Mouse (Mus musculus) heart, embryonic 13.5 days (tissue): Measurements from ENCODE around the gene Krtap5-3. TPM values are rescaled to one million over a fixed set of nuclear protein-coding genes. Genes with fewer than 3 reads are reported as not detected.
"Not testable (repeated sequence)": the region's sequence is repeated elsewhere in the genome, so short reads cannot be mapped to it uniquely, and the experiment has no call there.

Source experiments
- ATAC-seq: fragments of 200-750 bp; cut with Nextera tagmentation; 2 replicates; pipeline ENCODE4 v1.8.0; 2017; ENCODE audit warnings: moderate TSS enrichment; ENCODE audit not compliant: insufficient number of reproducible peaks, low FRiP score, low TSS enrichment; ENCODE audit errors: extremely low read depth
- H3K27ac ChIP-seq: fragments of 300-500 bp; sonication (generic); replicated peaks from 2 replicates; pipeline ENCODE4 v1.5.1; 2015; ENCODE audit warnings: moderate library complexity, mild to moderate bottlenecking, inconsistent platforms
- H3K27me3 ChIP-seq: fragments of 300-500 bp; sonication (generic); replicated peaks from 2 replicates; pipeline ENCODE4 v1.6.1; 2015; ENCODE audit warnings: mild to moderate bottlenecking, inconsistent platforms
- H3K36me3 ChIP-seq: fragments of 300-500 bp; sonication (generic); 2 replicates; pipeline ENCODE4 v1.6.1; 2015; ENCODE audit warnings: mild to moderate bottlenecking, inconsistent platforms
- H3K4me1 ChIP-seq: fragments of 300-500 bp; sonication (generic); 2 replicates; pipeline ENCODE4 v1.6.1; 2015; ENCODE audit warnings: inconsistent platforms
- H3K4me2 ChIP-seq: fragments of 300-500 bp; sonication (generic); 2 replicates; pipeline ENCODE4 v1.6.1; 2015; ENCODE audit warnings: inconsistent platforms, mild to moderate bottlenecking, moderate library complexity
- H3K4me3 ChIP-seq: fragments of 300-500 bp; sonication (generic); 2 replicates; pipeline ENCODE4 v1.5.1; 2015; ENCODE audit warnings: moderate library complexity, mild to moderate bottlenecking, inconsistent platforms
- H3K9ac ChIP-seq: fragments of 300-500 bp; sonication (generic); 2 replicates; pipeline ENCODE4 v1.6.1; 2015; ENCODE audit warnings: inconsistent platforms, mild to moderate bottlenecking, moderate library complexity
- H3K9me3 ChIP-seq: fragments of 300-500 bp; sonication (generic); 2 replicates; pipeline ENCODE4 v1.6.1; 2016; ENCODE audit warnings: inconsistent platforms
- WGBS: fragments of 180-500 bp; shearing (Covaris S2); methylation state at CpG from one replicate; pipeline ENCODE4 v1.1.7; 2015; ENCODE audit warnings: mixed read lengths; 5-methylcytosine and 5-hydroxymethylcytosine counted together
- polyA plus RNA-seq: library from polyadenylated mRNA; unstranded; fragments of >200 nt; fragmentation: Nextera tagmentation; extraction: Ambion mirVana; gene quantifications from 2 replicates; pipeline ENCODE4 v1.2.1, GENCODE M21; 2015

Gene Krtap5-3
- polyA plus RNA-seq, 1 experiment from 2014 or later, result not detected

GRCm38 (mm10) chr7:142198748-142199147, 2.4 kb upstream of the Krtap5-3 start:
- no peak overlapping the region for H3K9ac ChIP-seq
- 0 out of 2 replicates have a peak, but pooled peaks cover 5% of the 10 kb centered on the region for H3K27me3 ChIP-seq
- H3K4me3 ChIP-seq, result no peak overlapping the region
- no peaks in the 10 kb centered on the region for H3K36me3 ChIP-seq
- WGBS, result 67% methylated on average over 2 of the region's 2 CpGs
- no peak overlapping the region for H3K4me2 ChIP-seq
- no peaks in the 10 kb centered on the region for H3K9me3 ChIP-seq
- no peaks in the 10 kb centered on the region for H3K4me1 ChIP-seq
- H3K27ac ChIP-seq, result no peak overlapping the region
- no peak for ATAC-seq

GRCm38 (mm10) chr7:142205488-142205887, 4.3 kb downstream of the Krtap5-3 start:
- H3K9ac ChIP-seq, result no peak overlapping the region
- H3K4me3 ChIP-seq, result no peak overlapping the region
- no peak overlapping the region for H3K27ac ChIP-seq
- peaks cover 4% of the 10 kb centered on the region; the same call in 1 of the 2 replicates for H3K27me3 ChIP-seq
- H3K4me2 ChIP-seq, result no peak overlapping the region
- no peaks in the 10 kb centered on the region for H3K4me1 ChIP-seq
- H3K9me3 ChIP-seq, result no peaks in the 10 kb centered on the region
- ATAC-seq, result no peak
- no peaks in the 10 kb centered on the region for H3K36me3 ChIP-seq

- not testable (repeated sequence) for H3K9ac ChIP-seq, ATAC-seq, H3K4me3 ChIP-seq, H3K9me3 ChIP-seq, H3K27me3 ChIP-seq, H3K27ac ChIP-seq, H3K4me1 ChIP-seq, H3K4me2 ChIP-seq, H3K36me3 ChIP-seq
- WGBS, result 75% methylated on average over 5 of the region's 5 CpGs
These were observed 5.7 kb downstream of the Krtap5-3 start for GRCm38 (mm10) chr7:142206891-142207290.

- ATAC-seq, result no peak
- Histone ChIP-seq H3K36me3 (no peaks in the 10 kb centered on the region), H3K4me3 (no peak within 1 kb of the TSS), H3K4me2 (no peak within 1 kb of the TSS), H3K27ac (no peak within 1 kb of the TSS), H3K4me1 (no peaks in the 10 kb centered on the region), H3K9ac (no peak within 1 kb of the TSS), H3K9me3 (no peaks in the 10 kb centered on the region), H3K27me3 (peaks cover 4% of the 10 kb centered on the region)
- WGBS, result 59% methylated on average over 1 of the region's 1 CpGs
These were observed 10.4 kb downstream of the Krtap5-3 start, which contains the start of gene Gm7579 for GRCm38 (mm10) chr7:142211559-142211958. Gene Gm7579 (plus strand): TSS chr7:142211859.

GRCm38 (mm10) chr7:142212136-142212535, 11.0 kb downstream of the Krtap5-3 start:
- H3K27me3 ChIP-seq, H3K4me2 ChIP-seq, ATAC-seq, H3K4me3 ChIP-seq, H3K36me3 ChIP-seq, H3K9me3 ChIP-seq, H3K9ac ChIP-seq, H3K27ac ChIP-seq, H3K4me1 ChIP-seq: not testable (repeated sequence)
- WGBS, result 50% methylated on average over 1 of the region's 1 CpGs

- no peaks in the 10 kb centered on the region for H3K27me3 ChIP-seq
- no peak overlapping the region for H3K4me3 ChIP-seq
- no peaks in the 10 kb centered on the region for H3K9me3 ChIP-seq
- H3K27ac ChIP-seq, result no peak overlapping the region
- no peaks in the 10 kb centered on the region for H3K36me3 ChIP-seq
- WGBS, result 21% methylated on average over 2 of the region's 2 CpGs
- no peak for ATAC-seq
- no peak overlapping the region for H3K9ac ChIP-seq
- H3K4me2 ChIP-seq, result no peak overlapping the region
- H3K4me1 ChIP-seq, result peaks cover 6% of the 10 kb centered on the region
These were observed 23.4 kb downstream of the Krtap5-3 start for GRCm38 (mm10) chr7:142224518-142224917.

- not testable (repeated sequence) for H3K9ac ChIP-seq, ATAC-seq, H3K4me1 ChIP-seq, H3K27me3 ChIP-seq, H3K4me2 ChIP-seq, H3K36me3 ChIP-seq, H3K9me3 ChIP-seq, H3K27ac ChIP-seq, H3K4me3 ChIP-seq
- WGBS, result 51% methylated on average over 3 of the region's 3 CpGs
These were observed 28.7 kb downstream of the Krtap5-3 start, which contains the start of gene Krtap5-5 for GRCm38 (mm10) chr7:142229871-142230270. Gene Krtap5-5 (minus strand): TSS chr7:142229971.

- ATAC-seq, result no peak
- H3K4me3 ChIP-seq, result no peak overlapping the region
These were observed 30.4 kb downstream of the Krtap5-3 start for GRCm38 (mm10) chr7:142231540-142231939.

GRCm38 (mm10) chr7:142240978-142241377, 39.8 kb downstream of the Krtap5-3 start, which contains the start of gene Gm40460:
Gene Gm40460 (minus strand): TSS chr7:142241078.
- H3K9me3 ChIP-seq, result peaks cover 14% of the 10 kb centered on the region
- H3K27ac ChIP-seq, result no peak within 1 kb of the TSS
- no peaks in the 10 kb centered on the region for H3K27me3 ChIP-seq
- no peak for ATAC-seq
- no peaks in the 10 kb centered on the region for H3K36me3 ChIP-seq
- H3K9ac ChIP-seq, result no peak within 1 kb of the TSS
- no peak within 1 kb of the TSS for H3K4me2 ChIP-seq
- 50% methylated on average over 2 of the region's 2 CpGs for WGBS
- H3K4me3 ChIP-seq, result no peak within 1 kb of the TSS
- no peaks in the 10 kb centered on the region for H3K4me1 ChIP-seq

More at GRCm38 (mm10) chr7:142231540-142231939, 30.4 kb downstream of the Krtap5-3 start:
- Histone ChIP-seq H3K9me3 (peaks cover 8% of the 10 kb centered on the region; the same call in 1 of the 2 replicates), H3K36me3 (no peaks in the 10 kb centered on the region), H3K27me3 (no peaks in the 10 kb centered on the region), H3K4me2 (no peak overlapping the region), H3K27ac (no peak overlapping the region), H3K9ac (no peak overlapping the region), H3K4me1 (no peaks in the 10 kb centered on the region)
- WGBS, result 35% methylated on average over 1 of the region's 1 CpGs

GRCm38 (mm10) chr7:142249824-142250223, 48.7 kb downstream of the Krtap5-3 start:
- ATAC-seq, result no peak
- Histone ChIP-seq H3K4me3 (no peak overlapping the region), H3K27ac (no peak overlapping the region), H3K27me3 (peaks cover 20% of the 10 kb centered on the region), H3K9me3 (no peaks in the 10 kb centered on the region), H3K9ac (no peak overlapping the region), H3K4me1 (no peaks in the 10 kb centered on the region), H3K36me3 (no peaks in the 10 kb centered on the region), H3K4me2 (no peak overlapping the region)
- WGBS, result 0% methylated on average over 1 of the region's 1 CpGs
